Mouse (Mus musculus) right cerebral cortex, postnatal 25 days (tissue): ENCODE results near the gene Gm17124.
"Not testable (repeated sequence)": the region's sequence is repeated elsewhere in the genome, so short reads cannot be mapped to it uniquely, and the experiment has no call there.

Source experiments
- DNase-seq: peaks from one replicate; pipeline ENCODE4 v3.0.0; 2022

Gm17124 gene

DNA sequence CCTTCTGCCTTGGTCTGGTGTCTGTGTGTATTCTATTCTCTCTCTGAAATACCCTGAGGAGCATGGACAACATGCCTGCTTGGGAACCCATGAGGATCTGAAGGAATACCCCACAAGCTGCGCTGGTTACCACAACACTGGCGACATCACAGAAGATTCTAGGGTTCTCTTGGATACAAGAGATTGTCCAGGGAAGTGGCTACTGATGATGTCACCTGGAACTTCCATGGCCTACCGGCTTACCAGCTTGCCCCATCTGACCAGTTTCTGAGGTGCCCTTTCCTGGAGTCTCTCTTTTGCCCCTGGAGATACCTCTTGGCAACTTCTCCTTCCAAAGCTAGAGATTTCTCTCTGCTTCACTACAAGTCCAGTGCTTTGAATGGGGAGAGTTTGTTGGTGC, at the start of gene Gm17124:
TSS of gene Gm17124 (minus strand) at position 101 of the 400 bp plus-strand sequence.
- DNase-seq, result not testable (repeated sequence)

DNA sequence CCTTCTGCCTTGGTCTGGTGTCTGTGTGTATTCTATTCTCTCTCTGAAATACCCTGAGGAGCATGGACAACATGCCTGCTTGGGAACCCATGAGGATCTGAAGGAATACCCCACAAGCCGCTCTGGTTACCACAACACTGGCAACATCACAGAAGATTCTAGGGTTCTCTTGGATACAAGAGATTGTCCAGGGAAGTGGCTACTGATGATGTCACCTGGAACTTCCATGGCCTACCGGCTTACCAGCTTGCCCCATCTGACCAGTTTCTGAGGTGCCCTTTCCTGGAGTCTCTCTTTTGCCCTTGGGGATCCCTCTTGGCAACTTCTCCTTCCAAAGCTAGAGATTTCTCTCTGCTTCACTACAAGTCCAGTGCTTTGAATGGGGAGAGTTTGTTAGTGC, 42.1 kb upstream of the Gm17124 start, which contains the start of gene Gm3633:
TSS of gene Gm3633 (minus strand) at position 101 of the 400 bp plus-strand sequence.
- not testable (repeated sequence) for DNase-seq
